Mouse (Mus musculus): ENCODE data around the gene Dnajc19. TPM values are rescaled to one million over a fixed set of nuclear protein-coding genes. Genes with fewer than 3 reads are reported as not detected.
A peak's percentile ranks its signal among the peaks of the same experiment; 100 is the strongest.

Dnajc19 gene
- polyA plus RNA-seq, 1 experiment, result 110 TPM

DNA sequence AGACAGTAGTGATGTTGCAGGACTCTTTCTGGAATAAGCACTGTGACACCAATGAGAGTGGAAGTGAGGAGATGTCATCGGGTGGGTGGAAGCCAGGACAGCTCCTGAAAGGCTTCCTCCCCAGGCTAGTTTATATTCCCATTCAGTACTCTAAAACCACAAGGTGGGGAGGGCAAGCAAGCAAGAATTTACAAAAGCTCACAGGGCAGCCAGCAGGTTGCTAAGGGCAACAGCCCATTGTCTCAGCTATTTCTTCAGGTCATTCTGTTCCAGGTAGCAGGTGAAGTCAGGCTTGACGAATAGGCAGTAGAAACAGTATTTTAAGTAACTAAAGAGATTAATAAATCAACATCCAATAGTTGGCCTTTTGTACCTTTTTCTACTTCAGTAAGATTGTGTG, 74.8 kb downstream of the Dnajc19 start:
- Histone ChIP-seq H3K36me3 (ENCODE audit: control insufficient read depth, insufficient read depth, low read length, poor library complexity, severe bottlenecking) (no peaks in the 10 kb centered on the region), H3K27ac (ENCODE audit: insufficient read depth, low read length) (peak overlapping the region; percentile 85), H3K9me3 (replicated peaks; ENCODE audit: control insufficient read depth, insufficient read depth, low read length, poor library complexity, severe bottlenecking) (no peaks in the 10 kb centered on the region), H3K27me3 (ENCODE audit: control insufficient read depth, insufficient read depth, low read length, poor library complexity, severe bottlenecking) (no peaks in the 10 kb centered on the region), H3K4me3 (ENCODE audit: low read depth, low read length) (no peak overlapping the region), H3K4me1 (ENCODE audit: control insufficient read depth, insufficient read depth, low read length) (peaks cover 5% of the 10 kb centered on the region), H3K9ac (ENCODE audit: low read depth, poor library complexity, severe bottlenecking) (no peak overlapping the region)
- TF ChIP-seq EP300 (IDR thresholded peaks at IDR 0.05; ENCODE audit: insufficient read depth, low read depth, low read length) (peak; percentile 45; the same call in 1 of the 2 replicates), POLR2A (IDR thresholded peaks at IDR 0.05; ENCODE audit: insufficient read depth, low read length) (no peak)

Other genes with a start within 250 kb of the Dnajc19 start
- 3.4 and 5.1 TPM in 2 replicates for gene Ccdc39, start 237.0 kb downstream of the Dnajc19 start, polyA plus RNA-seq (2011; ENCODE audit: insufficient read depth, insufficient read length, low read depth, missing spikeins)
- 462 and 491 TPM in 2 replicates for gene Fxr1, start 61.4 kb downstream of the Dnajc19 start, polyA plus RNA-seq (2011; ENCODE audit: insufficient read depth, insufficient read length, low read depth, missing spikeins)